Mouse (Mus musculus): ENCODE data around the gene Efnb2. TPM values are rescaled to one million over a fixed set of nuclear protein-coding genes. Genes with fewer than 3 reads are reported as not detected.

Gene Efnb2
- total RNA-seq (2021) = 10 to 100 TPM; 28.5 to 33.1 TPM

DNA sequence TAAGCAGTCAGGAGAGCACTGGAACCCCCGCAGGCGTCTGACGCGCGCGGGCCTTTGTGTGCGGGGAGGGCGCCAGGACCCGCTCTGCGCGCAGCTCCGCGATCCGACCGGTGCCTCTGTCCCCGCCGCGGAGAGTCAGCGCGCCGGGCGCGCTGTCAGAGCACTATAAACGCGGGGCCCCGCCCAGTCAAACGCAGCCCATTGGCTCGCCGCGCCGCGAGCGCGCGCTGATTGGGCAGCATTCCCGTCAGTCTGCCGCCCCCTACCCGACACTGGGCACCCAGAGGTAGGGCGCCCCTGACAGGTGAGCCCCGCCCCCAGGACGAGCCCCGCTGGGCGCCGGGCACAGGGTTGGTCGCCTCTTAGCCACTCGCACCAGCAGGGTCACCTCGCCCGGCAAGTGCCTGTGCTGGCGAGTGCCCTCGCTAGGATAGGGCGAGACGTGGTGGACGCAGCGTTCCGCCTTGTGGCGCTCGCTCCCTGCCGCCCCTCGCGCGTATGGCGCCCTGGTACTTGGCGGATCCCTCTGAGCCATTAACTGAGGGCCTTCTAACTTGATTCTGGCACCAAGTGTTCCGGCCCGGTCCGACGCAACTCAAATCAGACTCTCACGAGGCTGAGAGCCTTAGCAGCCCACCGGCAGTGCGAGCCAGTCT is at the start of gene Efnb2:
Gene Efnb2 (minus strand): TSS at position 140 of the 656 bp plus-strand sequence.
- peak; percentile 95 to 96 for DNase-seq

DNA sequence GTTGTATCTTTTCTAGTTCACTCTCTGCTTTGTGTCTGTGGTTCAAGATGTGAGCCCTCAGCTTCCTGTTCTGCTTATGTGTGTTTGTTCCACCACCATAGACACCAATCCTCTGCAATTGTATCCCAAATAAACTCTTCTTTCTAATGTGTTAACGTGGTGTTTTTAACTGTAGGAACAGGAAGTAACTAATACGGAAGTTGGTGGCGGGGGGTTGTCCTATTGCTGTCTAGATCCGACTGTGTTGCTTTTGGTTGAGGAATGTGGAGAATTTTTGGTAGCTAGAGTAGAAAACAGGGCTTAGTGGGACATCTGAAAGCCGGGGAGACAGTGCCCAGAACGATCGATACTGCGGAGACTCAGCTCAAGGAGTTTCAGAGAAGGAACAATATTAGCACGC is 43.8 kb upstream of the Efnb2 start:
- no peak for DNase-seq

DNA sequence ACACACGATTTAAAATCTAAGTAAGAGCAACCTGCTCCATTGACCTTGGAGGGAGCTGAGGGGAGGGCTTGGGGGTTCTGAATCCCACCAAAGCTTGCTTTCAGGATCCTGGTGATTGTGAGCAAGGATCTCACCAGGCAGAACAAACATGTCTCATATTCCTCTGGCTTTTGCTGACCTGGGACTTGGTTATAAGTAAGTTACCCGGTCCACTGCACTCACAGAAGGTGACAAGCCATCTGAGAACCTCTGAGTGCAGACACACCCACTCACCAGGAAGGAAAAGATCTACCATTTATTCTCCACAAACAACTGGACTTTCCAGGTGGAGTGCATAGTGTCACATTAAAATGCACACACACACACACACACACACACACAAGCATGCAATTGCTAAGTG is 42.6 kb upstream of the Efnb2 start:
- no peak for DNase-seq

GRCm38 (mm10) chr8:8700821-8701220 is 39.8 kb upstream of the Efnb2 start:
- no peak for DNase-seq

- no peak for DNase-seq
Measured at GRCm38 (mm10) chr8:8700229-8700628, 39.2 kb upstream of the Efnb2 start.

GRCm38 (mm10) chr8:8690146-8691092 is 29.4 kb upstream of the Efnb2 start, which contains the start of gene Arglu1:
Arglu1 (minus strand) TSS chr8:8690521.
- DNase-seq = peak; percentile 94 to 95

- DNase-seq = peak; percentile 68 to 69
Measured at GRCm38 (mm10) chr8:8689454-8690145, 28.6 kb upstream of the Efnb2 start.

DNA sequence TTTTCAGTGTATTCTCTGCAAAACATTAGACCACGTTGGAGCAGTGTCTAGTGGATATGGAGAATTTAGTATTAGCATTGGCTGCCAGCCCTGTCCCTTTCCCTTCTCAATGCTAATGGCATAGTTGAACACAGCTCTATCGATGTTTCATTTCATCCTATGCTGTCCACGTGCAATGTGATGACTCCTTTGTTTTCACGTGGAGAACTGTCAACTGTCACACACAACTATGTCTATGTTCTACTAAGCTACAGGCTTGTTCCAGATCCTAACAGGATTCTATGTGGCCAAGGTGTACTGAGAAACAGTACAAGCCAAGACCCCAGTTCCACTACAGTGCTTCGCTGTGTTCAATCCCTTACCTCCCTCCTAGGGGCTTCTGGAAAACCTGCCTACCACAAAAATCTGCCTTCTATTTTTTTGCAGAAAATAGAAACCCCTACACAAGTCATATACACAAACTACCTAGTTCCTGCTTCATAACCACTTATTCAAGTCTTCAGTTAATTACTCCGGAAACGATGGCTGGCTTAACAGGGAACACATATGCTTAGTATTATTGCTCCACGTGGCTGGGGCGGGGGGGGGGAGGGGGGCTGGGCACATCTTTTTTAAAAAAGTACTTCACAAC is 27.9 kb upstream of the Efnb2 start:
- no peak for DNase-seq

DNA sequence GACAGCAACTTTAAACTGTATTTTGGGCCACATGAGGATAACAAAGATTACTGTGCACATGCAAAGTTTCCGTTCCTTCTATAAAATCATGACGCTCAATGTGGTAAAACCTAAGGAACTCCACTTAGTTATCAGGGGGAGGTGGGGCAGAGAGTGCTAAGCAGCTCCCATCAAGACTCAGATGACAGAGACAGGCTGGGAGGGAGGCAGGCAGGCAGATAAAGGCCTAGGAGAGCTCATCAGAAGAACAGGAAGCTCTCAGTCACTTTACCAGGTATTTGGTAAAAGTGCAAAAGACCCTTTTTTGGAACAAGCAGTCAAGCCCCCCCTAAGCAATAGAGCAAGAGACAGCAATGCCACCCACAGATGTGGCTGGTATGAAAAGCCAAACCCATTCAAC is 24.5 kb upstream of the Efnb2 start:
- DNase-seq = no peak

DNA sequence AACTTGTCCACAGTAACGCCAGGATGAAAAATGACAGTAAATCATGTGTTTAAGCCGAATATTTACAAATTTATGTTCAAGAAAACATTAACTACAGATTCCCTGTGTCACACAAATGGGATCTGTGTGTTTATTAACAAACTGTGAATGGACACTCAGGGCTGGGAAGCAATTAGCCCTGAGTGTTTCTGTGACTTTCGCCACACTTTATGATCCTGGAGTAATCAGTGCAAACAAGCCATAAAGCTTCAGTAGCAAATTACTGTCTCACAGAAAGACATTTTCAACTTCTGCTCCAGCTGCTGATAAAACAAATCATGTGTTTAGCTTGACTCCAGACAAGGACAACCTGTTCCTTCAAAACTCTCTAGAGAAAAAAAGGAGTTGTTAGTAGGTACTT is 21.7 kb upstream of the Efnb2 start:
- DNase-seq = no peak

- DNase-seq = no peak
Measured at GRCm38 (mm10) chr8:8678236-8678635, 17.2 kb upstream of the Efnb2 start.

DNA sequence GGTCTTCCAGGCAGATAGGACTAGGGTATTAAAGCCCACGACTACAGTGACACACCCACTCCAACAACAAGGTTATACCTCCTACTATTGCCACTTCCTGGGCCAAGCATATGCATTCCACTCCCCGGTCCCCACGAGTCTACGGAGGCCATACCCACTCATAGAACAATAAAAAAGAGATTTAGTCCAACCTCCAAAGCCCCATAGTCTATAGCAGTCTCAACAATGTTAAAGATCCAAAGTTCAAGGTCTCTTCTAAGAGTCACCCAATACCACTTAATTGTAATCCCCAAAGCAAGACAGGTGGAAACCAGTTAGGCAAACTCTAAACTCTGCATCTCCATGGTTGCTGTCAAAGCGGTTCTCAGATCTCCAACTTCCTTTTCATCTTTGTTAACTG is 13.8 kb upstream of the Efnb2 start:
- DNase-seq = no peak

DNA sequence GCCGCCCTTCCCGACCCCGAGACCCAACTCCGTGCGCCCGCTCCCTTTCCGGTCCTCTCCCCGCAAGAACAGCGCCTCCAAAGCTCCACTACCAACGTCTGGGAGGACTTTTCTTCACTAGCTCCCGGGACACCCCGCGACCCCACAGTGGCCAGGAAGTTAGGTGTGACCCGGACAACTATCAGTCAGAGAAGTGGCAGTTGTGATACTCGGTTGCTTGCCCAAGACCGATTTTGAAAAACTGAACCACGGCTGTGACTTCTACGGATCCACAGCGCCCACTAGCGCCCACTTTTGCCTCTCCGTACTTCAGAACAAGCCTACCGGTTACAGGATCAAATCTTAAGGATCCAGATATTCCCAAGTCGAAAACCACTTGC is 707 bp upstream of the Efnb2 start:
- DNase-seq = peak; percentile 87 to 89

DNA sequence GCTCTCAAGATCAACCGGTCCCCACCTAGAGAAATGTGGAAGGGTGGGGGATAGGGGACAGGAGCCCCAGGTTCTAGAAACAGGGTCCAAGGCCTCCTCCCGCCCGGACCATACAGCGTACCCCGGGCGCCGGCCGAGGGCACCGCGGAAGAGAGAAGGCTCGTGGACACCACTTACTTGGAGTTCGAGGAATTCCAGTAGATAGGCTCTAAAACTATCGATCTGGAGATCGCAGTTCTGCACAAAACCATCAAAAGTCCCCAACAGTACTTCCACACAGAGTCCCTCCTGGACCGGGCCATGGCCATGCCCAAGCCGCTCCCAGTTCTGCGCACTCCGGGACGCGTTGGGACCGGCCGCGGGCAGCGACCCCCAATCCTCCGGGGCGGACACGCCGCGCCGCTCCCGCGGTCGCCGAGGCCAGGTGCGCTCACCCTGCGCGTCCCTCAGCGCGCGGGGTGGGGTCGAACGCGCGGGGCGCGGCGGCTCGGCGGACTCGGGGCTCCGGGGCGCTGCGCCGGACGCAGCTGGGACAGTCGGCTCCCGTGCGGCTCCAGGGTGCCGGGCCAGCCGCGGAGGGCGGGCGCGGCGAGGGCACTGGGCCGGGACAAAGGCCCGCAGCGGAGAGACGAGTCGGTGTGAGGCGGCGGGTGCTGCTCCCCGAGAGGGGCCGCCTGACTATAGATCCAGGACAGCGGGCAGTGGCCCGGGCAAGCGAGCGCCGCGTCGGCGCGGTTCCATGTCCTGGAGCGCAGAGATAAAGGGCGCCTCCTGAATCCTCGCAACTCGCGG is 539 bp downstream of the Efnb2 start:
- peak in 1 of 2 experiments; percentile 38 for DNase-seq

GRCm38 (mm10) chr8:8659503-8660306 is 1.3 kb downstream of the Efnb2 start:
- peak; percentile 57 to 59 for DNase-seq

GRCm38 (mm10) chr8:8658426-8659224 is 2.4 kb downstream of the Efnb2 start:
- peak; percentile 82 to 83 for DNase-seq

- DNase-seq = no peak
Measured at GRCm38 (mm10) chr8:8657692-8658355, 3.2 kb downstream of the Efnb2 start.

- no peak for DNase-seq
Measured at GRCm38 (mm10) chr8:8656578-8657441, 4.2 kb downstream of the Efnb2 start.
